Mouse (Mus musculus) thymus, postnatal 10 days (tissue): ENCODE data around the gene Ccnl1.
A peak's percentile ranks its signal among the peaks of the same experiment; 100 is the strongest.

ENCODE experiments used
- DNase-seq, 2 experiments: peaks; one replicate each; pipeline ENCODE4 v3.0.0; 2021; ENCODE audit warnings: low spot score in 2 of 2

The Ccnl1 gene

GRCm38 (mm10) chr3:65959416-65960001, 1.5 kb upstream of the Ccnl1 start:
- DNase-seq: no peak

- DNase-seq: no peak
Observed at GRCm38 (mm10) chr3:65958840-65959185, 764 bp upstream of the Ccnl1 start.

GRCm38 (mm10) chr3:65957271-65958101, 563 bp downstream of the Ccnl1 start:
- peak; percentile 73 to 74 for DNase-seq

- no peak for DNase-seq
Observed at GRCm38 (mm10) chr3:65954499-65955391, 3.3 kb downstream of the Ccnl1 start.

- no peak for DNase-seq
Observed at GRCm38 (mm10) chr3:65950831-65951365, 7.2 kb downstream of the Ccnl1 start.

GRCm38 (mm10) chr3:65950304-65950703, 7.7 kb downstream of the Ccnl1 start:
- DNase-seq: no peak

- DNase-seq: no peak
Observed at GRCm38 (mm10) chr3:65945277-65945932, 12.6 kb downstream of the Ccnl1 start.

GRCm38 (mm10) chr3:65944713-65945112, 13.3 kb downstream of the Ccnl1 start:
- no peak for DNase-seq

- DNase-seq: no peak
Observed at GRCm38 (mm10) chr3:65943453-65943852, 14.6 kb downstream of the Ccnl1 start.

GRCm38 (mm10) chr3:65941052-65941451, 17.0 kb downstream of the Ccnl1 start:
- no peak for DNase-seq

GRCm38 (mm10) chr3:65938211-65938610, 19.8 kb downstream of the Ccnl1 start:
- DNase-seq: peak in 1 of 2 experiments; percentile 25

- no peak for DNase-seq
Observed at GRCm38 (mm10) chr3:65936384-65936783, 21.7 kb downstream of the Ccnl1 start.

- DNase-seq: no peak
Observed at GRCm38 (mm10) chr3:65935153-65935552, 22.9 kb downstream of the Ccnl1 start.

GRCm38 (mm10) chr3:65933726-65934125, 24.3 kb downstream of the Ccnl1 start:
- no peak for DNase-seq

- DNase-seq: no peak
Observed at GRCm38 (mm10) chr3:65931542-65931941, 26.5 kb downstream of the Ccnl1 start.

- no peak for DNase-seq
Observed at GRCm38 (mm10) chr3:65930636-65931035, 27.4 kb downstream of the Ccnl1 start.

GRCm38 (mm10) chr3:65929821-65930633, 28.0 kb downstream of the Ccnl1 start:
- DNase-seq: peak; percentile 41 to 74

- peak; percentile 33 to 48 for DNase-seq
Observed at GRCm38 (mm10) chr3:65929304-65929783, 28.7 kb downstream of the Ccnl1 start.

GRCm38 (mm10) chr3:65928614-65929272, 29.3 kb downstream of the Ccnl1 start:
- no peak for DNase-seq

GRCm38 (mm10) chr3:65927685-65928084, 30.4 kb downstream of the Ccnl1 start:
- no peak for DNase-seq
